Comparison of ENCODE assay signal across 9 mouse cellular contexts in the genomic region with DNA sequence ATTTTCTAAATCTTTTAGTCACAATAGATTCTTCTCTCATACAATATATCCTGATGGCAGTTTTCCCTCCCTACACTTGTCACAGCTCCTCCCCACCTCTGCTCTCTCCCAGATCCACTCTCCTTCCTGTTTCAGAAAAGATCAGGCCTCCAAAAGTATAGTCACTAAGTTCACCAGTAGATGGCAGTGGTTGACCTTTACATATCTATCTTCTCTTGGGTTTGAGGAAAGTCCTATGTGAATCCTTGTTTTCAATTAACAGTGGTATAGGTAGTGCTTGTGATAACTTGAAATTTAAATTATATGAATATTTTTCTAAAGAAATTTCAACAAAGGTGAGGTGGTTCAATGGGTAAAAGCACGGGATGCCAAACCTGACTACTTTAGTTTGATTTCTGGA. TPM values are rescaled to one million over a fixed set of nuclear protein-coding genes. Genes with fewer than 3 reads are reported as not detected.
A peak's percentile ranks its signal among the peaks of the same experiment; 100 is the strongest.
DNase-seq lines count a peak whose midpoint lies in the region; ATAC-seq and TF ChIP-seq lines count a peak whose summit lies in the region.
"Had no signal": no experiment of that assay in that cellular context is flagged by ENCODE, and none has a peak within 500 bp of the region (broad histone marks: within the 10 kb centered on the region; RNA-seq: fewer than 3 reads in every experiment).

No protein-coding gene starts in this region.

- peak; percentile 59 for TF ChIP-seq CTCF in heart, postnatal 0 days (IDR thresholded peaks at IDR 0.05; ENCODE audit: low read depth)
- TF ChIP-seq CTCF in midbrain, postnatal 0 days (IDR thresholded peaks at IDR 0.05), result peak; percentile 68

- no peaks in the 10 kb centered on the region for H3K4me1 ChIP-seq in heart, postnatal 0 days (ENCODE audit: control insufficient read depth, insufficient read depth)
- no peaks in the 10 kb centered on the region for H3K4me1 ChIP-seq in heart, embryonic 10.5 days
- no peaks in the 10 kb centered on the region for H3K4me1 ChIP-seq in hindbrain, embryonic 12.5 days
- no peaks in the 10 kb centered on the region for H3K4me1 ChIP-seq in midbrain, postnatal 0 days (ENCODE audit: insufficient read depth, low read length)

- TF ChIP-seq EP300 in heart, postnatal 0 days (IDR thresholded peaks at IDR 0.05; ENCODE audit: low read depth), result no peak

- no peak for ATAC-seq in heart, postnatal 0 days (ENCODE audit: insufficient read depth, low read depth)
- peak; percentile 43; the same call in 1 of the 2 replicates for ATAC-seq in hindbrain, embryonic 12.5 days (ENCODE audit: low FRiP score)
- no peak for ATAC-seq in midbrain, postnatal 0 days (ENCODE audit: low FRiP score)

- H3K4me3 ChIP-seq in heart, postnatal 0 days (ENCODE audit: low read depth, low read length), result no peak overlapping the region
- H3K4me3 ChIP-seq in heart, embryonic 10.5 days, result no peak overlapping the region
- no peak overlapping the region for H3K4me3 ChIP-seq in hindbrain, embryonic 12.5 days
- no peak overlapping the region for H3K4me3 ChIP-seq in midbrain, postnatal 0 days (ENCODE audit: low read depth, low read length)

- H3K9ac ChIP-seq in heart, postnatal 0 days (replicated peaks; ENCODE audit: low read depth, low read length), result no peak overlapping the region
- no peak overlapping the region for H3K9ac ChIP-seq in hindbrain, embryonic 12.5 days
- H3K9ac ChIP-seq in midbrain, postnatal 0 days (replicated peaks; ENCODE audit: low read length, poor library complexity, severe bottlenecking), result no peak overlapping the region

- H3K27ac ChIP-seq in heart, postnatal 0 days (ENCODE audit: low read depth), result no peak overlapping the region
- no peak overlapping the region for H3K27ac ChIP-seq in heart, embryonic 10.5 days
- H3K27ac ChIP-seq in hindbrain, embryonic 12.5 days, result no peak overlapping the region
- H3K27ac ChIP-seq in midbrain, postnatal 0 days (ENCODE audit: low read depth, low read length), result no peak overlapping the region

- H3K4me2 ChIP-seq in heart, postnatal 0 days (ENCODE audit: low read depth, low read length), result no peak overlapping the region
- no peak overlapping the region for H3K4me2 ChIP-seq in hindbrain, embryonic 12.5 days (replicated peaks)
- H3K4me2 ChIP-seq in midbrain, postnatal 0 days (ENCODE audit: low read depth, low read length, poor library complexity, severe bottlenecking), result no peak overlapping the region

- H3K27me3 ChIP-seq in heart, postnatal 0 days (ENCODE audit: control insufficient read depth, insufficient read depth, low read length), result no peaks in the 10 kb centered on the region
- no peaks in the 10 kb centered on the region for H3K27me3 ChIP-seq in heart, embryonic 10.5 days (ENCODE audit: insufficient read depth, poor library complexity, severe bottlenecking)
- H3K27me3 ChIP-seq in hindbrain, embryonic 12.5 days, result no peaks in the 10 kb centered on the region
- no peaks in the 10 kb centered on the region for H3K27me3 ChIP-seq in midbrain, postnatal 0 days (ENCODE audit: insufficient read depth, low read length)

- no peaks in the 10 kb centered on the region for H3K36me3 ChIP-seq in heart, postnatal 0 days (replicated peaks; ENCODE audit: control insufficient read depth, insufficient read depth, low read length)
- no peaks in the 10 kb centered on the region for H3K36me3 ChIP-seq in heart, embryonic 10.5 days
- H3K36me3 ChIP-seq in hindbrain, embryonic 12.5 days, result no peaks in the 10 kb centered on the region
- no peaks in the 10 kb centered on the region for H3K36me3 ChIP-seq in midbrain, postnatal 0 days (ENCODE audit: insufficient read depth, low read length)

- 67% methylated on average over 1 of the region's 1 CpGs for WGBS in heart, postnatal 0 days
- WGBS in heart, embryonic 10.5 days, result 57% methylated on average over 1 of the region's 1 CpGs
- 59% methylated on average over 1 of the region's 1 CpGs for WGBS in hindbrain, embryonic 12.5 days
- WGBS in midbrain, postnatal 0 days, result 84% methylated on average over 1 of the region's 1 CpGs

- DNase-seq in heart, postnatal 0 days (ENCODE audit: low spot score), result peak; percentile 6
- DNase-seq in heart, embryonic 10.5 days (ENCODE audit: low spot score), result no peak
- DNase-seq in thymus, postnatal 14 days, result peak; percentile 3
- no peak for DNase-seq in thymus, adult 18-20 months
- DNase-seq in midbrain, postnatal 0 days (ENCODE audit: low spot score), result peak; percentile 48
- DNase-seq in urinary bladder, adult 18-20 months (ENCODE audit: low spot score in 2 of 2), result no peak
- DNase-seq in thymus, postnatal 36 days, result no peak

- H3K9me3 ChIP-seq in heart, postnatal 0 days (replicated peaks; ENCODE audit: control insufficient read depth, low read length), result no peaks in the 10 kb centered on the region
- no peaks in the 10 kb centered on the region for H3K9me3 ChIP-seq in heart, embryonic 10.5 days
- no peaks in the 10 kb centered on the region for H3K9me3 ChIP-seq in hindbrain, embryonic 12.5 days (replicated peaks)
- H3K9me3 ChIP-seq in midbrain, postnatal 0 days (ENCODE audit: low read length), result no peaks in the 10 kb centered on the region

RNA-seq across cellular contexts. Expression of gene 2010106E10Rik, which starts 29.7 kb away (rescaled TPM):
- not detected in 2 replicates for total RNA-seq in heart, postnatal 0 days (2014; rRNA removed; ENCODE audit: low replicate concordance)
- not detected in 2 replicates for polyA plus RNA-seq in heart, postnatal 0 days (2015; fragmentation: Nextera tagmentation; extraction: Ambion mirVana)
- polyA plus RNA-seq in heart, embryonic 10.5 days (2016; fragmentation: Nextera tagmentation; extraction: Ambion mirVana), result not detected in 2 replicates
- not detected in 2 replicates for polyA plus RNA-seq in hindbrain, embryonic 12.5 days (2016; fragmentation: Nextera tagmentation; extraction: Ambion mirVana)
- total RNA-seq in midbrain, postnatal 0 days (2014; rRNA removed), result not detected in 2 replicates
- polyA plus RNA-seq in midbrain, postnatal 0 days (2015; fragmentation: Nextera tagmentation; extraction: Ambion mirVana), result 0.25 TPM in 1 of 2 replicates, not detected in the other
- total RNA-seq: layer of hippocampus, postnatal 14 days had no signal

Comparison
In these comparisons a context has a peak if more than half of its experiments do, and no peak if none do; other contexts are left out.
1. DNase-seq: peak in heart, postnatal 0 days (single experiment), thymus, postnatal 14 days (single experiment) and midbrain, postnatal 0 days (single experiment); none in heart, embryonic 10.5 days (single experiment), thymus, adult 18-20 months (0 of 2), urinary bladder, adult 18-20 months (0 of 2) and thymus, postnatal 36 days (0 of 2).